18 mouse cellular contexts compared by ENCODE assay signal in genomic region chr2:18051831-18052170, GRCm38 (mm10). TPM values are rescaled to one million over a fixed set of nuclear protein-coding genes. Genes with fewer than 3 reads are reported as not detected.
DNase-seq lines count a peak whose midpoint lies in the region; ATAC-seq and TF ChIP-seq lines count a peak whose summit lies in the region.
"Had no signal": no experiment of that assay in that cellular context is flagged by ENCODE, and none has a peak within 500 bp of the region (broad histone marks: within the 10 kb centered on the region; RNA-seq: fewer than 3 reads in every experiment).

No protein-coding gene starts in this region.

- no peak overlapping the region for H3K4me3 ChIP-seq in neural tube, embryonic 11.5 days (ENCODE audit: low read depth, low read length)
- H3K4me3 ChIP-seq in forebrain, embryonic 14.5 days (ENCODE audit: low read depth, low read length) = 0 out of 2 replicates have a peak overlapping the region, but pooled peaks have one; percentile 98
- no peak overlapping the region for H3K4me3 ChIP-seq in hindbrain, postnatal 0 days (ENCODE audit: low read length)

- H3K27ac ChIP-seq in neural tube, embryonic 11.5 days (ENCODE audit: low read depth, low read length) = peak overlapping the region; percentile 100
- peak overlapping the region; percentile 16 for H3K27ac ChIP-seq in forebrain, embryonic 14.5 days (ENCODE audit: low read depth, low read length)
- no peak overlapping the region for H3K27ac ChIP-seq in hindbrain, postnatal 0 days
- H3K27ac ChIP-seq: liver, embryonic 14.5 days had no signal

- H3K36me3 ChIP-seq in neural tube, embryonic 11.5 days (ENCODE audit: control insufficient read depth, insufficient read depth, low read length) = no peaks in the 10 kb centered on the region
- H3K36me3 ChIP-seq in forebrain, embryonic 14.5 days (ENCODE audit: control insufficient read depth, insufficient read depth, low read length) = no peaks in the 10 kb centered on the region
- no peaks in the 10 kb centered on the region for H3K36me3 ChIP-seq in hindbrain, postnatal 0 days (ENCODE audit: insufficient read depth, low read length)

- H3K4me1 ChIP-seq in neural tube, embryonic 11.5 days (ENCODE audit: control insufficient read depth, insufficient read depth, low read length) = peaks cover 39% of the 10 kb centered on the region
- peaks cover 29% of the 10 kb centered on the region for H3K4me1 ChIP-seq in forebrain, embryonic 14.5 days (ENCODE audit: control insufficient read depth, insufficient read depth, low read length)
- H3K4me1 ChIP-seq in hindbrain, postnatal 0 days (ENCODE audit: insufficient read depth, low read length) = peaks cover 9% of the 10 kb centered on the region; the same call in 1 of the 2 replicates

- DNase-seq in neural tube, embryonic 11.5 days (ENCODE audit: low spot score) = peak; percentile 5
- no peak for DNase-seq in neural tube, embryonic 10.5 days (ENCODE audit: extremely low spot score, low spot score)
- DNase-seq in forebrain, embryonic 14.5 days (ENCODE audit: low spot score) = no peak
- DNase-seq in hindbrain, postnatal 0 days (ENCODE audit: low spot score) = no peak
- DNase-seq in lung, postnatal 10 days = no peak
- no peak for DNase-seq in layer of hippocampus, adult 11-12 months (ENCODE audit: low spot score)
- DNase-seq in lung, adult 18-20 months = no peak
- DNase-seq: cerebellum, postnatal 25 days; heart, postnatal 4 days; kidney, adult 2 months; lung, postnatal 4 days had no signal

- H3K9ac ChIP-seq in neural tube, embryonic 11.5 days (ENCODE audit: low read length) = 0 out of 2 replicates have a peak overlapping the region, but pooled peaks have one; percentile 45
- peak overlapping the region; percentile 100 for H3K9ac ChIP-seq in forebrain, embryonic 14.5 days (ENCODE audit: low read length)
- H3K9ac ChIP-seq in hindbrain, postnatal 0 days (replicated peaks; ENCODE audit: low read length) = no peak overlapping the region
- H3K9ac ChIP-seq: liver, embryonic 14.5 days had no signal

- H3K9me3 ChIP-seq in neural tube, embryonic 11.5 days (ENCODE audit: control insufficient read depth, low read length) = no peaks in the 10 kb centered on the region
- H3K9me3 ChIP-seq in forebrain, embryonic 14.5 days (replicated peaks; ENCODE audit: control insufficient read depth, low read length) = no peaks in the 10 kb centered on the region
- H3K9me3 ChIP-seq in hindbrain, postnatal 0 days (ENCODE audit: low read length) = no peaks in the 10 kb centered on the region

- no peak for TF ChIP-seq CTCF in hindbrain, postnatal 0 days (IDR thresholded peaks at IDR 0.05; ENCODE audit: low read depth)

- no peak for ATAC-seq in neural tube, embryonic 11.5 days (ENCODE audit: insufficient read depth, low FRiP score, low TSS enrichment)
- no peak for ATAC-seq in forebrain, embryonic 14.5 days
- no peak for ATAC-seq in hindbrain, postnatal 0 days
- ATAC-seq: Patski had no signal

- H3K4me2 ChIP-seq in neural tube, embryonic 11.5 days (ENCODE audit: low read depth) = peak overlapping the region; percentile 84
- H3K4me2 ChIP-seq in forebrain, embryonic 14.5 days (ENCODE audit: low read length) = peak overlapping the region; percentile 94
- H3K4me2 ChIP-seq in hindbrain, postnatal 0 days (ENCODE audit: low read depth, low read length) = peak overlapping the region; percentile 84; the same call in 1 of the 2 replicates

- H3K27me3 ChIP-seq in neural tube, embryonic 11.5 days (ENCODE audit: control insufficient read depth, insufficient read depth, low read length) = no peaks in the 10 kb centered on the region
- H3K27me3 ChIP-seq in forebrain, embryonic 14.5 days (replicated peaks; ENCODE audit: control insufficient read depth, insufficient read depth, low read length) = no peaks in the 10 kb centered on the region
- no peaks in the 10 kb centered on the region for H3K27me3 ChIP-seq in hindbrain, postnatal 0 days (ENCODE audit: insufficient read depth, low read length)
- H3K27me3 ChIP-seq: Patski had no signal

- 21% methylated on average over 3 of the region's 3 CpGs for WGBS in neural tube, embryonic 11.5 days
- WGBS in forebrain, embryonic 14.5 days = 9% methylated on average over 3 of the region's 3 CpGs
- 50% methylated on average over 3 of the region's 3 CpGs for WGBS in hindbrain, postnatal 0 days

RNA-seq across cellular contexts. Expression of gene Skida1, which starts 3.0 kb away (rescaled TPM):
- 12.0 and 15.5 TPM in 2 replicates for polyA plus RNA-seq in neural tube, embryonic 11.5 days (2014; fragmentation: Nextera tagmentation; extraction: Ambion mirVana)
- 10.8 and 13.2 TPM in 2 replicates for polyA plus RNA-seq in forebrain, embryonic 14.5 days (2014; fragmentation: Nextera tagmentation; extraction: Ambion mirVana)
- 14.1 and 22.7 TPM in 2 replicates for total RNA-seq in hindbrain, postnatal 0 days (2014; rRNA removed)
- polyA plus RNA-seq in hindbrain, postnatal 0 days (2015; fragmentation: Nextera tagmentation; extraction: Ambion mirVana) = 4.4 and 5.0 TPM in 2 replicates

RNA-seq across cellular contexts. Expression of gene Mllt10, which starts 3.2 kb away (rescaled TPM):
- polyA plus RNA-seq in neural tube, embryonic 11.5 days (2014; fragmentation: Nextera tagmentation; extraction: Ambion mirVana) = 39.4 and 42.6 TPM in 2 replicates
- polyA plus RNA-seq in forebrain, embryonic 14.5 days (2014; fragmentation: Nextera tagmentation; extraction: Ambion mirVana) = 38.7 and 43.5 TPM in 2 replicates
- 20.1 and 25.6 TPM in 2 replicates for total RNA-seq in hindbrain, postnatal 0 days (2014; rRNA removed)
- 30.0 and 34.6 TPM in 2 replicates for polyA plus RNA-seq in hindbrain, postnatal 0 days (2015; fragmentation: Nextera tagmentation; extraction: Ambion mirVana)

RNA-seq across cellular contexts. Expression of gene A930004D18Rik, which starts 14.3 kb away (rescaled TPM):
- 6.9 and 7.6 TPM in 2 replicates for polyA plus RNA-seq in neural tube, embryonic 11.5 days (2014; fragmentation: Nextera tagmentation; extraction: Ambion mirVana)
- 9.9 and 11.7 TPM in 2 replicates for polyA plus RNA-seq in forebrain, embryonic 14.5 days (2014; fragmentation: Nextera tagmentation; extraction: Ambion mirVana)
- total RNA-seq in hindbrain, postnatal 0 days (2014; rRNA removed) = 2.3 and 3.7 TPM in 2 replicates
- 9.0 and 9.9 TPM in 2 replicates for polyA plus RNA-seq in hindbrain, postnatal 0 days (2015; fragmentation: Nextera tagmentation; extraction: Ambion mirVana)

RNA-seq across cellular contexts. Expression of gene H2al2a, which starts 55.0 kb away (rescaled TPM):
- polyA plus RNA-seq in neural tube, embryonic 11.5 days (2014; fragmentation: Nextera tagmentation; extraction: Ambion mirVana) = not detected in 2 replicates
- not detected in 2 replicates for polyA plus RNA-seq in forebrain, embryonic 14.5 days (2014; fragmentation: Nextera tagmentation; extraction: Ambion mirVana)
- not detected in 2 replicates for total RNA-seq in hindbrain, postnatal 0 days (2014; rRNA removed)
- not detected in 2 replicates for polyA plus RNA-seq in hindbrain, postnatal 0 days (2015; fragmentation: Nextera tagmentation; extraction: Ambion mirVana)
- total RNA-seq: adrenal gland, adult 18-20 months; CH12.LX; gastrocnemius, adult 8-10 months; heart, postnatal 4 days; layer of hippocampus, adult 18-20 months; left cerebral cortex, postnatal 14 days had no signal
- polyA plus RNA-seq: liver, embryonic 14.5 days; Patski had no signal
